Mouse (Mus musculus): ENCODE results near the gene Trcg1.
A peak's percentile ranks its signal among the peaks of the same experiment; 100 is the strongest.
"Not testable (repeated sequence)": the region's sequence is repeated elsewhere in the genome, so short reads cannot be mapped to it uniquely, and the experiment has no call there.

Trcg1 gene

DNA sequence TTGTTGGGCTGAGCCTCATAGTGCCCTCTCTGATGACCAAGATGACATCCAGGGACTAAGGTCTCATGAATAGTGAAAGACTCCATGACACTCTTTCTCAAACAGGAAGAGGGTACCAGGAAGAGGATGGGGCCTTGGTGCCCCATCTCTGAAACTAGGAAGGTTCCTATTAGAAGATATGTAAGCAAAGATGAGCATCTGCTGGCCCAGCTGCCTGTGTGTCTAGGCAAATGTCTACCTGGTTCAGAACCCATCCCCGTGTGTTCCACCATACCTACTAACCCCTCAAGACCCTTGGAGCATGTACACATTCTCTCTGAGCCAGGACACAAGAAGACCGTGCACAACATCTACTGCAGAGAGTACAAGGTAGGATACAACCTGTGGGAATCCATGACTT, at the start of gene Trcg1:
Gene Trcg1 (plus strand): TSS at position 301 of the 400 bp plus-strand sequence.
- DNase-seq (ENCODE audit: low read depth, low spot score), result no peak

DNA sequence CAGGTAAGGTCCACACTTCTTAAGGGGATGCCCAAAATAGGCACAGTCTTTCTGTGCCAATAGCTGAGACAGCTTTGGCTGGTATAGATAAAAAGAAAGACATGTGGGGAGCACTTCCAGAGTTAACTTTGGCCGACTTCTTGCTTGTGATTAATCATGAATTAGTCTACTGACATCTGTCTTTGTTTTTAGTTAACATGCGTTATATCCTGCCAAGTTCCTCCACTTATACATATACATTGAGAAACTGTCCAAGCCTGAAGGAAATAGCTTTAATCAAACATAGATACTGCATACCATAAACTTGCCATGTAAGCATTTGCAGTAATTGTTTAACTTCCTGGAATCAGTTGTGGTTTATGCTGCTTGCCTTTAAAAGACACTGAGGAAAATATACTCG, 39.6 kb upstream of the Trcg1 start:
- DNase-seq (ENCODE audit: low read depth, low spot score), result no peak

DNA sequence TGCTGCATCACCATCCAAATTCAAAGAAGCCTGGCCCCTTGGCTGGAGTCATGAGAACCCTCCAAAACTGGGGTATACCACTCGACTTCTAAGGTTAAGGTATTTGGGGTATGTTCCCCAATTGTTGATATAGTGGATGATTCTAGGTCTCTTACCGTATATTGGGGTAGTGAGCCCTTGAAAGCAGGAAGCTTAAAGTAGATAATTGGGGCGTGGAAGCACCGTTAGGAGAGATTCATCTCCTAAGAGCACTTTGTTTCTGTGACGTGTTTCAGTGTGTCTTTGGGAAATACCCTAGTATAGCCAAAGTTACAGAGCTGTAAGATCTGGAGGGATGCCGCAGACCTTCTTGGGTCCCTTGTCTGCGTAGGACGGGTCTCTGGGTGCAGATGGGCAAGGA, 38.9 kb upstream of the Trcg1 start:
- no peak for DNase-seq (ENCODE audit: low read depth, low spot score)

DNA sequence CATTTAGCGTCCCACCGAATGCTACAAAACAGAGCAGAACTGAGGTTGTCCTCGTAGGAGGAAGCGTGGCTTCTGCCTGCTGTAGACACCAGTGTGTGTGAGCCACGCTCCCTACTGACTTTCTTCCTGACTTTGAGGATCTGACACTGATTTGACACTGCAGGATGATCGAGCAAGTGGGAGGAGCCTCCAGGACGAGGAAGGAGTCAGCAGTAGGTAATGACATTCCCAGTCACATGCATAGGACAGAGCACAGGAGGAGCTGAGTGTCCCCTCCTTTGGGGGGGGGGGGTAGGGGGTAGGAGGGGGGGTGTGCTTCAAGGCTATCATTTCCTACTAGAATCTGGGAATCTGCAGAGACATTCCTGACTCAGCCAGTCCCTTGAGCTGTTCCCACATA, 33.4 kb upstream of the Trcg1 start:
- no peak for DNase-seq (ENCODE audit: low read depth, low spot score)

DNA sequence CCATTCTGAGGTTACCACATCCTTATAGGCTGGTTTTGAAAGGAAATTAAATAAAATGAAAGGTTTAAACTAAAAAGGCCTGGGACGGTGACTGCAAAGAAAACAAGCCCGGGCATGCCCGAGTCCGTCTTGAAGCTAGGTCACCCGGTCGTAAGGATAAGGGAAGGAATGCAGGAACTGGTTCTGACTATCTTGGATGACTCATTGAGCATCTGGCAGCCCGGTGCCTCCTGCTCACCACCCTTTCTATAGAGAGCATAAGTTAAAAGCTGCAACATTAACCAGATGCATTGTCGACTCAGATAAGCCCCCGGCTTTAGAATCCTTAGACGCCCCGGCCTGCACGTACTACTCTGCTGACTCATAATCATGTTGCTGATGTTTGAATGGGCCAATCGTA, 32.8 kb upstream of the Trcg1 start:
- not testable (repeated sequence) for DNase-seq (ENCODE audit: low read depth, low spot score)

DNA sequence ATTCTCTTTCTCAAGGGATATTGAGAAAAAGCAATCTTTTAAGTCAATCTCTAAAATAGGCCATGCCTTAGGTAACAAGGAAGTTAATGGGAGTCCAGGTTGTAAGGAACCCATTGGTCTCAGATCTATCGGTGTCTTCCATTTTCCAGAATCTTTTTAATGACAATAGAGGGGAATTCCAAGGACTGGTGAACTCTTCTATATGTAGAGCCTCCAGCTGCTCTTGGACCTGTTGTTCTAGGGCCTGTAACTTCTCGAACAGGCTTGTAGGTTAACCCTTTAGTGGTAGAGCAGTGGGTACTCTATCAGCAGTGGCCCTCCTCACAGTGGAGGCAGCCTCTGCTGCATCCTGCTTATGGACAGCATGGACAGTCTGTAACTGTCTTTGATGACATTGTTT, 29.5 kb upstream of the Trcg1 start:
- DNase-seq (ENCODE audit: low read depth, low spot score), result no peak

DNA sequence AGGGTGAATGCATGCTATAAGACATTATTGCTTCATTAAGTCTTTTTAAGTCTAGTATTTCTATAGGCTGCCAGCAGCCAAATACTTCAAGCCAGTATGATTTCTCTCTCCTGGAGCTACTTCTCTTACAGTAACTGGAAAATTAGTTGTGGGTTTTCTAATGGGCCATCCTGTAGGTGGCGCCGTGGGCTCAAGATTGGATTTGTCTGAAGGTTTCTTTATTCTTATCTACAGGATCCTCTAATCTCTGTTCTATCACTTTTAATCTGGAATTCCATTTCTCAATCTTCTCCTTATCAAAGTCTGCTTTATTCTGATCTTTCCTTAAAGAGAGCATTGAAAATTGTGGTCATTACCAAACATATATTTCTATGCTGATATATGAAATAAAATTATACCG, 27.0 kb upstream of the Trcg1 start:
- DNase-seq (ENCODE audit: low read depth, low spot score), result peak; percentile 62

DNA sequence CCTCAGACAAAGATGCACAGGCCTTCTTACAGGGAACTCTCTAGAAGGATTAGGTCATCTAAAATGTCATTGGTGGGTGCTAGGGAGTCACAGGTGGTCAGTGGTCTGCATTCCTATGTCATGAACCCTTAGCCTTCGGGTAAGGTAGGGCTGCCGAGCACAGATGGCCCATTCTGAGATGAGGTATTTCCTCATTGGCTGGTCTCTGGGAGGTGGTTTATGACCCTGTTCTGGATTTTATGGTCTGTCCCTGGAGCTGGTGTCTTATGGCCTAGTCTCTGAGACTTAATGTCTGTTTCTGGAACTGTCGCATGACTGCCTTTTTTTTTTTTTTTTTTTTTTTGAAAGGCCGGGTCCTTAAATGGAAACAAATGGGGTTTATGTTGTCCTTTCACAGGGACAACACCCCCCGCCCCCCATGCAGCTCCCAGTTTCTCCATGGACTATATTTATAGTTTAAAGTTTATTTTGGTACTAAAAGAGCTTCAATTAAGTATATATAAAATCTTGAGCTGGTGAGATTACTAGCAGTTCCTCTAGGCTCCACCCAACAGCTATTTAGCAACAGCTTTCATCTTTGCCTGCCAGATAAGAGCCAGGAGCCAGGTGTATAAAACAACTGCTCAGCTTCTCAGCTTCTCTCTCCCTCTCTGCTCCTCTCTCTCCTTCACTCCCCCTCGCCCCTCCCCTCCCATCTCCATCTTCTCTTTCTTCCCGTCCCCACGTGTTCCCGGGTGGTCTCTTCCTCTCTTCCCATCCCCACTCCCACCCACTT, 23.7 kb upstream of the Trcg1 start:
- no peak for DNase-seq (ENCODE audit: low read depth, low spot score)

DNA sequence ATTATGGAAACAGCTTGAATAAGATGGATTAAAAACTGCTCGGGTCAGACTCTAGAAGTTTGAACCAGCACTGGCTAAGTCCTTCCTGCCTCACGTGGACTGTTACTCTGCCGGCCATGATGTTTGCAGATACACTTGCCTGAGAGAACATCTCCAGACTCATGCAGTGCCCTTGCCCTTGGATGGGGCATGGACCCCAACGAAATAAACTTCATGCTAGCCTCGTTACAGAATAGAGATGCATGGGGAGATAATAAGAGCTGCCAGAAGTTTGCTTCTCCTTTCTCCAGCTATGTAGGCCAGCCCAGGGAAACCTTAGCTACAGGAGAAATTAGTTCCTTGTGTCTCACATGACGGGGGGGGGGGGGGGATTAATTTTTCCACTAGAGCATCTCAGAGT, 21.9 kb upstream of the Trcg1 start:
- no peak for DNase-seq (ENCODE audit: low read depth, low spot score)

DNA sequence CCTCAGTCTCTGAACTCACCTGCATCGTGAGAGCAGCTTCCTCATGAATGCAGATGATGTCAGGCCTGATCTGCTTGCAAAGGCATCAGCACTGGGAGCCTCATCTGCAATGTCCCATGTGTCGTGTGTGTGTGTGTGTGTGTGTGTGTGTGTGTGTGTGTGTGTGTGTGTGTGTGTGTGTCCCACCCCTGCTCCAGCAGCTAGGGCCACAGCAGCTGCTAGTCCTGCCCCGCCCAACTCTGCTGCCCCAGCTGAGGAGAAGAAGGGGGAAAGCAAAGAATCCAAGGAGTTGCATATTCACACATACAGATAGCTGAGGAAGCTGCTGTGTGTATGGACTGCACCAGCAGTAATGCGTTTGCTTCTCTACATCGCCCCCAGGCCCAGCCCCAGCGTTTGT, 19.1 kb upstream of the Trcg1 start:
- DNase-seq (ENCODE audit: low read depth, low spot score), result no peak

DNA sequence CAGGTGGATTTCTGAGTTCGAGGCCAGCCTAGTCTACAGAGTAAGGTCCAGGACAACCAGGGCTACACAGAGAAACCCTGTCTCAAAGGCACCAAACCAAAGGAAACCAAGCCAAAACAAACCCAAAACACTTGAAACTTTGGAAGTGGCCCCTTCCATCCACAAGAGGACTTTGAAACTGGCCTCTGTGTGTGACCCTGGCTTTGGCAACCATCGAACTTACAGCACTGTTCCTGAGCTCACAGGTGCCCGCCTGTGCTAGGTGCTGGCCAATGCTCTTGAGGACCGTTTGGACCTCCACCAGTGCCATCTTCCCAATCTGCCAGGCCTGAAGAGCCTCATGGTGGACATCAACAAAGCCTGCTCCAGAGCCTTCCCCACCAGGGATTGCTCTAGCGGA, 17.6 kb upstream of the Trcg1 start:
- DNase-seq (ENCODE audit: low read depth, low spot score), result no peak

DNA sequence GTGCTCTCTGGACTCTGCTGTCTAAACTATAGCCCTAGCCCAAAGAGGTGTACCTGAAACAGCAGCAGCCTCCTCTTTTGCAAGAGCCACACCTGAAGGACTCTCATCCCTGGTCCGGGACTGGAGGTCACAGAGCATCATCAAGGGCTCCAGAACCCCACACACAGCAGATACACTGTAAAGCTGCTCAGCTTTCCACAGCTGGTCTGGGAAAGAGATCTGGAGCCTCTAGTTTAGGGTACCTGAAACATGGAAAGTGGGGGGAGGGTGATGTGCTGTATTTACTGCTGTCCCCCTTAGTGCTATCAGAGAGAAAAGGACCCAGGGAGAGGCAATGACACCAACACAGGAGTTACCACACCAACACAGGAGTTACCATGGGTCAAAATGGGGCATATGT, 16.8 kb upstream of the Trcg1 start:
- no peak for DNase-seq (ENCODE audit: low read depth, low spot score)

DNA sequence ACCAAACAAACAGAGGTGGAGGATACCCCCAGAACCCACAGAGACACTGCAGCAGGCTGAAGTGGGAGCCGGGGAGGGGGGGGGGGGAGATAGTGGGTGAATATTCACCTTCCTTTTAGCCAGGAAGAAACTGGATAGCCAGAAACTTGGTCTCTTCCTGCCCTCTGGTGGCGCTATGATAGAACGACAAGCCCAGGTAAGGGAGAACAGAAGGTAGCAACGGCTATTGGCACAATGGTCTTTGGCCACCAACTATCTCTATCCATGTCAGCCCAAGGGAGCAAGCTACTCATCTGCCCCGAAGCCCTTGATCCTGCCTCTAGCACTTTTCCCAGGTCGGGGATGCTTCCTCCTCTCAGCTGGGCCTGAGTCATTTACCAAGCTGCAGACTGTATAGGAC, 16.0 kb upstream of the Trcg1 start:
- peak; percentile 61 for DNase-seq (ENCODE audit: low read depth, low spot score)

DNA sequence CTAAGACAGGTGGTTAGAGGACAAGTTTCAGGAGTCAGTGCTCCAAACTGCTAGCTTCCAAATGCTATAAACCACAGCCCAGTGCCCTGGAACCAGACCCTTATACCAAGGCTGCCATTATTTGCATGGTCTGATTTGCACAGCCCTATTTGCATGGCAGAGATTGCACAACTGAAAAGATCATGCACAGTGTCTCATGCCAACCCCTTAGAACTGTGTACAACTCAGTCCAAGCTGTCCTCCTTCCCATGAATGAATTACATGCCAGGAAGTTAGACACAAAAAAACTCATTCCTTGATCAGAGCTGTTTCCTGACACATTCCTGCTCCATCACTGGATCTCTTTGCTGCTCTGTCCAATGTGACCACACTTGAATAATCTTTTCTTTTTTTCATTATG, 13.0 kb upstream of the Trcg1 start:
- peak; percentile 22 for DNase-seq (ENCODE audit: low read depth, low spot score)

DNA sequence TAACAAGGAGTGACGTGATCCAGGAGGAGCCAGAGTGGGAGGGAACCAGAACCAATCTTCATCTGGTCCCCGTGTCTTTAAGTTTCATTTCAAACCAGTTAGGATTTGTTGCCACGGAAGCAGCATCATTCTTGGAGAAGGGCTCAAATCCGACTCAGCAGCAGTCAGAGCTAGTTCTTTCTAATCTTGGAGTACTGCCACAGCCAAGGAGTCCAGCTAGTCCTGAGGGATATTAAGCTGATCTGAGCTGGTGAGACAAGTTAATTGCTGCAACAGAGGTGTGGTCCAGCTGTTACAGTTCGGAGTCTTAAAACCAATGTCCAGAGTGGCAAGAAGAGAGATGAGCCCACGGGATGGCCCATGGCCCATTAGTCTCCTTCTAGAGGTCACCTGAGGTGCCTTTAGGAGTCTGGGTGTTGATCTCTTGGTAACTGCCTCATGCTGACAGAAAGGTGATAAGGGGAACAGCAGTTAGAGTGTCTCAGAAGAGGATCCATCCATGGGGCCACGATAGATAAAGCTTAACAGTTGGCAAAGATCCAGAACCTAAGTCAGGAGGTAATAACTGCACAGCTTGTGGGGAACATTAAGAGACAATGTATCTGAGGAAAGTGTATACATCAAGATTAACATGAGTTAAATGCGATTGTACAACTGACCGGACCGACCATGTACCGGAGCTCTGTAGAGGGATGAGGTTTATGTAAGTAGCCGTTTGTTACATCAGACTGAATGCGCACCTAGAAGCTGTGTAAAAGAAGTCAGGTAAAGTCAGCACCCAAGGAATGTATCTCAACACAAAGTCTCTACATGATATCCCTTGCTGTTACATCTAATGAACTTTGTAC, 10.4 kb upstream of the Trcg1 start:
- DNase-seq (ENCODE audit: low read depth, low spot score), result no peak

DNA sequence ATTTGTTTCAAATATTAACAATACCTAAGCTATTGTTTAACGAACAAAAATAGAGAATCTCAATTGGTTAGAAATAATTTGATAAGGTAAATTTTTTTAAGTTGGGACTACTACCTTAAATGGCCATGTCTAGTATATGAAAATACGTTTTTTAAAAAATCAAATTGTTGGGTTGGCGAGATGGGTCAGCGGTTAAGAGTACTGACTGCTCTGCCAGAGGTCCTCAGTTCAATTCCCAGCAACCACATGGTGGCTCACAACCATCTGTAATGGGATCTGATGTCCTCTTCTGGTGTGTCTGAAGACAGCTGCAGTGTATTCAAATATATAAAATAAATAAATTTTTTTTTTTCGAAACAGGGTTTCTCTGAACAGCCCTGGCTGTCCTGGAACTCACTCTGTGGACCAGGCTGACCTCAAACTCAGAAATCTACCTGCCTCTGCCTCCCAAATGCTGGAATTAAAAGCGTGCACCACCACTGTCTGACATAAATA, 9.7 kb upstream of the Trcg1 start:
- not testable (repeated sequence) for DNase-seq (ENCODE audit: low read depth, low spot score)

DNA sequence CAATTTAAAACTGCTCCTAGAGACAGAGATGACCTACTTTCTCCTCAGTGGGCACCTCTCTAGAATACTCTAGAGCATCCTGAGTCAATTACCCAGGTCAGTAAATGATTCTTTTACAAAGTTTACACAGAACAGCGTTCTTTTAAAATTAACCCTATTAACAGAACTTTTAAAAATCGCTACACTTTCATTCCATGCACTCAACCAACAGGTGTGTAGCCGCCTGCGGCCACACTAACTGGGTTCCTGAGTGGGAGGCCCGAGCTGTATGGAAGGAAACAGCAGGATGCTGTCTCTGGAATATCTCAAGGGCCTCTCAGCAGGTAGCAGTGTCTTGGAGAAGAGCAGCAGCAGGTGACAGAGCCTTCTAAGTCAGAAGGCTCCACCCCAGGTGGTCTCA, 9.2 kb upstream of the Trcg1 start:
- DNase-seq (ENCODE audit: low read depth, low spot score), result no peak

DNA sequence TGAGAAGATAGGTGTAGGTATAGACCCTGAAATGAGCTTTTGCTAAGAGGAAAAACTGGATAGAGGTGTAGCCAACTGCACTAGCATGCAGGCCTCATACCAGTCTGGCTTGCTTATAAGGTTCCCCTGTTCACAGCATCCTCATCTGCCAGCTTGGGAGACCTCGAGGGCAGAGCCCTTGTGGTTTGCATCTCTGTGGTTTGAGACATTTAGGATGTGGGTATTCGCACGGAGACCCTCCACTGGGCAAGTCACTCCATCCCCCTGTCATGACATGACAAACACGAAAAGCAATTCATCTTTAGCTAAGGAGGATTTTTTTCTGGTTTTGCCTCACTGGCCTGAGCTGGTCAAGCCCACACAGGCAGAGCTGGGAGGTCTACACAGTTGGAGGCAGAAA, 8.2 kb upstream of the Trcg1 start:
- no peak for DNase-seq (ENCODE audit: low read depth, low spot score)

DNA sequence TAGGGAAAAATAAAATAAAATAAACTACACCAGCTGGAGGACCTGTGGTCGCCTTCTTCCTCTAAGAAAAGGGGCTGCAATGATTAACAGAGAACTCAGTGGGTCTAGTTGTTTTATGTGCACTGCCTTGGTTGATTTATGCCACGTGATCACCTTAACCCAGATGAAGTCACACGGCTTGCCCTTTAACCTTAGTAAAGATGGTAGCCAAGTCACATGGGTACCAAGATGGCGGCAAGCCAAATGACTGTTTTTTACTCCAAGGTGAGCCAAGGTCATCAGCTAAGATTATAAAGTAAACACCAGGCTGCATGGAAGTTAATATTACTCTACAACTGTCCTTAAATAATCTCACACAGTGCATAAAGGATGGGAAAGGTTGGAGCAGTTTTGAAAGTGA, 6.6 kb upstream of the Trcg1 start:
- DNase-seq (ENCODE audit: low read depth, low spot score), result no peak

DNA sequence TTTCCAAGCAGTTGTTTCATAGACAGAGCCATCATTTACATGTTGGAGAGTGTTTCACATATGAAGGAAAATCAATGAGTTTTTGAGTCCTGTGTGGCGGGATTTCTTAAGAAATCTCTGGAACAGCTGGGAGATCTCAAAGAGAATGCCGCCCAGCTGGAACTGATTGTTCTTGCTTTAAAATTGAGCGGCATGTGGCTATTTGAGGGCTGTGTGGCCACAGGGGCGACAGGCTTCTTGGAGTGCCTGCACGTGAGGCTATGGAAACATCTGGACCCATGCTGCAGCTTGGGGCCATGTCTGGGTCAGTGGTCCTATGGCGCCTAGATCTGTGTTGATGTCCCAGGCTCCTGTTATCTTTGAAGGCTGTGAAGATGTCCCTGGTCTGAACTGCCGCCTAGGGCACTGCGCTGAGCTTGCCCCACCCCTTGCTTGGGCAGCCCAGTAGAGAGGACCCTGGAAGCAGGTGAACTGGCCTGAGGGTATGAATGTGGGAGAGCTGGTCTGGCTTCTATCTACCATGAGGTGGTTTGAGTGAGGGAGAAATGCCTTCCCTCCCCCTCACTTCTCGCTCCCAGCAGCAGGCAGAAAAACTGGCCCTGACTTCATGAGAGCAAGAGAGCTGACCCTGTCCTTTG, 6.1 kb upstream of the Trcg1 start:
- DNase-seq (ENCODE audit: low read depth, low spot score), result no peak

DNA sequence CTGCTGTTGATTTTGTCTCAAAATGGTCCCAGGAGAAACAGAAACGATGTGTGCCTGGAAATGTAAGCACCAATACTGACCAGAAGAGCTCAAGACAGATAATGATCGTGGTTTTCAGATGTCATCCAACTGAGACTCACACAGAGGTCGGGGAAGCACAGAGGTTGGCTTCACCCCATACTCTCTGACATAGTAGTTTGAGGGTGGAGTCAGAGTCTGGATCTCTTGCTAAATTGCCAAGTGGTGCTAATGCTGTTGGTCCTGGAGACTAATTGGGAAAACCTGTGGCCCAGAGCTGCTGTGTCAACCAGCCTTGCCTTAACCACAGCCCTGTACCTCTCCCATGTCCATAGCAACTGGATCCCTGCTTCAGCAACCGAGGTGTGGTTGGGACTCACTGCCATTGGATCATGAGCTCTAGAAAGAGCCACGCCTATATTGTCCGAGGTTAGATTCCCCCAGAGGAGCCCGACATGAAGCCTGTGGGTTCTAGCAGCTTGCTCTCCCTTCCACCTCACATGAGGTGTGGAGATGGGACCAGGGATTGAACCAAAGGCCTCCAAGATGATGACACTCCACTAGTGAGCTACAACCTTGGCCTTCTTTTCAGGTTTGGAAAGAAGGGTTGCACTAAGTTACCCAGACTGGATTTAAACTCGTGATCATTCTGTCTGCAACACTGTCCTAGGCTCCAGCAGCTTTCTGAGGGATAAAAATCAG, 4.7 kb upstream of the Trcg1 start:
- DNase-seq (ENCODE audit: low read depth, low spot score), result no peak

All from A20 (cell line).